Comparison of ENCODE assay signal across 32 mouse cellular contexts in the genomic region with DNA sequence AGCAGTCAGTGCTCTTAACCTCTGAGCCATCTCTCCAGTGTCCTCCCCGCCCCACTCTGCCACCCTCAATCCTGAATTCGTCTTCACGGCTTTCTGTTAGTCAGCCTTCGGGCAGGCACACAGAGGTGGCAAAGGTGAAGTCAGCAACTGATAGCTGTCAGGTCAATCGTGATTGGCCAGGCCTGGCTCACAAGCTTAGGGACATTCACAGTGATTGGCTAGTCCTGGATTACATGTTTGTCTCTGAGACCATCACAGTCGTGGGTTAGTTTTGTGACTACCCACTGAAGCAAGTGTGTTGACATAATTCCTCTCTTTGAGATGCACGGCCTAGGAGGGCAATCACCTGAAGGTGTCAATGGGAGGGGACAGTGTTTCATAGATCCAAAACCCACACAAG. TPM values are rescaled to one million over a fixed set of nuclear protein-coding genes. Genes with fewer than 3 reads are reported as not detected.
DNase-seq lines count a peak whose midpoint lies in the region; ATAC-seq lines count a peak whose summit lies in the region.
"Had no signal": no experiment of that assay in that cellular context is flagged by ENCODE, and none has a peak within 500 bp of the region (broad histone marks: within the 10 kb centered on the region; RNA-seq: fewer than 3 reads in every experiment).

No protein-coding gene starts in this region.

- peak; percentile 50 for ATAC-seq in erythroid progenitor cell, adult 5-6 weeks (replicated peaks; ENCODE audit: low FRiP score, poor library complexity, severe bottlenecking)
- ATAC-seq in neural tube, embryonic 15.5 days (ENCODE audit: low FRiP score), result no peak
- ATAC-seq: activated CD4-positive, CD25-positive, alpha-beta regulatory T cell, adult 4 months; CD4-positive, CD25-positive, alpha-beta regulatory T cell, adult 4 months; forebrain, embryonic 15.5 days; hindbrain, embryonic 16.5 days; intestine, embryonic 15.5 days; Patski had no signal

- H3K27me3 ChIP-seq in neural tube, embryonic 15.5 days (replicated peaks), result no peaks in the 10 kb centered on the region
- H3K27me3 ChIP-seq: forebrain, embryonic 12.5 days; forebrain, embryonic 15.5 days; heart, embryonic 12.5 days; heart, embryonic 15.5 days; hindbrain, embryonic 13.5 days; intestine, embryonic 15.5 days; Patski had no signal

- DNase-seq in ES-CJ7 (ENCODE audit: low read depth, low spot score) (peak; percentile 69), R1 (ENCODE audit: low read depth, low spot score) (peak; percentile 65)
- DNase-seq in thymus, postnatal 25 days, result no peak
- DNase-seq in layer of hippocampus, postnatal 25 days (ENCODE audit: extremely low spot score in 1 of 2, low spot score in 1 of 2), result no peak
- no peak for DNase-seq in gastrocnemius, adult 8-10 months (ENCODE audit: low spot score in 2 of 2)
- DNase-seq: adrenal gland, postnatal 10 days; adrenal gland, postnatal 36 days; cerebellum, adult 18-20 months; cerebellum, adult 9-10 months; cerebellum, postnatal 14 days; gastrocnemius, postnatal 14 days; heart, adult 18-20 months; heart, postnatal 10 days; heart, postnatal 36 days; kidney, adult 11 months had no signal

- no peak overlapping the region for H3K4me3 ChIP-seq in neural tube, embryonic 15.5 days (replicated peaks)
- H3K4me3 ChIP-seq: forebrain, embryonic 12.5 days; forebrain, embryonic 15.5 days; heart, embryonic 12.5 days; heart, embryonic 15.5 days; hindbrain, embryonic 10.5 days; hindbrain, embryonic 13.5 days; intestine, embryonic 15.5 days had no signal

- WGBS in neural tube, embryonic 15.5 days, result 85% methylated on average over 7 of the region's 7 CpGs

- H3K27ac ChIP-seq in neural tube, embryonic 15.5 days (replicated peaks), result no peak overlapping the region
- H3K27ac ChIP-seq: forebrain, embryonic 12.5 days; forebrain, embryonic 15.5 days; heart, embryonic 15.5 days; hindbrain, embryonic 10.5 days; hindbrain, embryonic 13.5 days; intestine, embryonic 15.5 days had no signal

- H3K36me3 ChIP-seq in neural tube, embryonic 15.5 days, result peaks cover 81% of the 10 kb centered on the region

- H3K4me1 ChIP-seq in neural tube, embryonic 15.5 days, result no peaks in the 10 kb centered on the region
- H3K4me1 ChIP-seq: forebrain, embryonic 12.5 days; forebrain, embryonic 15.5 days; heart, embryonic 12.5 days; heart, embryonic 15.5 days; hindbrain, embryonic 10.5 days; hindbrain, embryonic 13.5 days; intestine, embryonic 15.5 days had no signal

- H3K9ac ChIP-seq in neural tube, embryonic 15.5 days (replicated peaks), result no peak overlapping the region
- H3K9ac ChIP-seq: forebrain, embryonic 12.5 days; forebrain, embryonic 15.5 days; heart, embryonic 12.5 days; heart, embryonic 15.5 days; hindbrain, embryonic 13.5 days; intestine, embryonic 15.5 days had no signal

- H3K4me2 ChIP-seq in neural tube, embryonic 15.5 days, result no peak overlapping the region
- H3K4me2 ChIP-seq: forebrain, embryonic 12.5 days; forebrain, embryonic 15.5 days; heart, embryonic 12.5 days; heart, embryonic 15.5 days; hindbrain, embryonic 13.5 days; intestine, embryonic 15.5 days had no signal

- no peaks in the 10 kb centered on the region for H3K9me3 ChIP-seq in neural tube, embryonic 15.5 days (replicated peaks)
- H3K9me3 ChIP-seq: forebrain, embryonic 12.5 days; forebrain, embryonic 15.5 days; heart, embryonic 12.5 days; heart, embryonic 15.5 days; hindbrain, embryonic 10.5 days; hindbrain, embryonic 13.5 days; intestine, embryonic 15.5 days had no signal

RNA-seq across cellular contexts. Expression of a gene that starts 24.4 kb away (rescaled TPM):
- 8.6 and 13.4 TPM in 2 replicates for total RNA-seq in erythroid progenitor cell, adult 5-6 weeks (2015; ENCODE audit: low replicate concordance)
- total RNA-seq in erythroid progenitor cell, adult 5-6 weeks (2017; ENCODE audit: low replicate concordance), result 6.5 and 9.6 TPM in 2 replicates
- 10 to 100 TPM; 28.1 to 30.6 TPM for total RNA-seq in layer of hippocampus, postnatal 25 days (2021)
- 10 to 100 TPM; 45.0 to 48.8 (median 47.8) TPM for total RNA-seq in gastrocnemius, adult 8-10 months (2022)
- polyA plus RNA-seq in neural tube, embryonic 15.5 days (2015; fragmentation: Nextera tagmentation; extraction: Ambion mirVana), result 47.3 and 50.7 TPM in 2 replicates

RNA-seq across cellular contexts. Expression of a gene that starts 30.0 kb away (rescaled TPM):
- total RNA-seq in erythroid progenitor cell, adult 5-6 weeks (2015; ENCODE audit: low replicate concordance), result 8.8 and 15.1 TPM in 2 replicates
- total RNA-seq in erythroid progenitor cell, adult 5-6 weeks (2017; ENCODE audit: low replicate concordance), result 3.5 and 8.9 TPM in 2 replicates
- total RNA-seq in layer of hippocampus, postnatal 25 days (2021), result 10 to 100 TPM; 64.6 to 66.6 TPM
- 10 to 100 TPM; 36.9 to 47.1 (median 38.2) TPM for total RNA-seq in gastrocnemius, adult 8-10 months (2022)
- polyA plus RNA-seq in neural tube, embryonic 15.5 days (2015; fragmentation: Nextera tagmentation; extraction: Ambion mirVana), result 46.8 and 52.3 TPM in 2 replicates

RNA-seq across cellular contexts. Expression of a gene that starts 42.1 kb away (rescaled TPM):
- total RNA-seq in erythroid progenitor cell, adult 5-6 weeks (2015; ENCODE audit: low replicate concordance), result not detected in 2 replicates
- not detected in 2 replicates for total RNA-seq in erythroid progenitor cell, adult 5-6 weeks (2017; ENCODE audit: low replicate concordance)
- 100 to 1,000 TPM; 317 to 360 TPM for total RNA-seq in layer of hippocampus, postnatal 25 days (2021)
- total RNA-seq in gastrocnemius, adult 8-10 months (2022), result under 1 TPM in 2 of 4 experiments, not detected in 2; 0.17 to 0.24 TPM
- 1,289 and 1,555 TPM in 2 replicates for polyA plus RNA-seq in neural tube, embryonic 15.5 days (2015; fragmentation: Nextera tagmentation; extraction: Ambion mirVana)
- total RNA-seq: gastrocnemius, adult 18-20 months had no signal

RNA-seq across cellular contexts. Expression of a gene that starts 46.4 kb away (rescaled TPM):
- not detected in 2 replicates for total RNA-seq in erythroid progenitor cell, adult 5-6 weeks (2015; ENCODE audit: low replicate concordance)
- total RNA-seq in erythroid progenitor cell, adult 5-6 weeks (2017; ENCODE audit: low replicate concordance), result not detected in 2 replicates
- under 1 TPM in 1 of 2 experiments, not detected in 1; 0.10 TPM for total RNA-seq in layer of hippocampus, postnatal 25 days (2021)
- under 1 TPM in 1 of 4 experiments, not detected in 3; 0.08 TPM for total RNA-seq in gastrocnemius, adult 8-10 months (2022)
- 0.20 and 0.22 TPM in 2 replicates for polyA plus RNA-seq in neural tube, embryonic 15.5 days (2015; fragmentation: Nextera tagmentation; extraction: Ambion mirVana)
- total RNA-seq: adrenal gland, adult 18-20 months; adrenal gland, postnatal 10 days; adrenal gland, postnatal 36 days; gastrocnemius, adult 18-20 months; gastrocnemius, postnatal 14 days; gastrocnemius, postnatal 4 days; heart, adult 18-20 months; heart, postnatal 10 days; heart, postnatal 36 days had no signal
- polyA plus RNA-seq: activated CD4-positive, CD25-positive, alpha-beta regulatory T cell, adult 4 months; embryonic facial prominence, embryonic 11.5 days; heart, embryonic 12.5 days; heart, embryonic 15.5 days had no signal

Comparison
In these comparisons a context has a peak if more than half of its experiments do, and no peak if none do; other contexts are left out.
1. DNase-seq: peak in ES-CJ7 (single experiment) and R1 (single experiment); none in thymus, postnatal 25 days (single experiment), layer of hippocampus, postnatal 25 days (0 of 2) and gastrocnemius, adult 8-10 months (0 of 2).
2. RNA of a gene that starts 42.1 kb away (total RNA-seq): 317 to 360 TPM in layer of hippocampus, postnatal 25 days; 0.17 to 0.24 TPM in gastrocnemius, adult 8-10 months and not detected in erythroid progenitor cell, adult 5-6 weeks; every median in the first group is over 100 times any median in the second.